Mouse (Mus musculus): ENCODE measurements around the gene Gm42372.
A peak's percentile ranks its signal among the peaks of the same experiment; 100 is the strongest.
"Not testable (repeated sequence)": the region's sequence is repeated elsewhere in the genome, so short reads cannot be mapped to it uniquely, and the experiment has no call there.

Gene Gm42372

DNA sequence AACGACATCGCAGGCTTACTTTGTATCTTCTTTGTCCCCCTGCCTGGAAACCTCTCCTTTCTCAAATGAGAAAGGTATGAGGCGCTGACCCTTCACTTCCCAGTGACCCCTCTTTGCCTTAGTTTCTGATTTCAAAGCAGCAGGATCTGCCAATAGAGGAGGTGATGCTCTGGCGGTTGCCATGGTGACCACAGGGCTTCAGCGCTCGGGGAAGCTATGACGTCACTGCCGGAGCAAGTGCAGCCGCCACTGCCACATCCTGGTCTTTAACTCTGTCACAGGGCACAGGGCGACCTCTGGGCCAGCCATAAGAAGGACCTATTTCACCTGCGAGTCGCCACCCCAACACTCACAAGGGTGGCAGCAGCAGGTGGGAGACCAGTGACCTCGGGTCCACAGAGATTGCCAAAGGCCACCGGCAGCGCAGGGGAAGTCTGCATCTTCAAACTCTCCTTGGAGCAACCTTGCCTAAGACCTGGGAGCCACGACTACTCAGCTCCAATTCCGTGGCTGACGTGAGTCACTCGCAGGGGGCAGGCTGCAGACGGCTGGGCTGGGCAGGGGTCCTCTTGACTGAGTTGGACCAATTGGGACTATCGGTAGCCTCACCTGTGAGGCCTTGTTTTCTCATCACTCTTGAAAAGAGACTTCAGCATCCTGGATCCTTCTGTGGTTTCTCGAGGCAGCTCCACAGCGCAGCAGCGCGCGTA lies at the start of gene Gm42372:
Gm42372 (plus strand) TSS at position 228 of the 710 bp plus-strand sequence.
- DNase-seq: peak; percentile 61 to 66

DNA sequence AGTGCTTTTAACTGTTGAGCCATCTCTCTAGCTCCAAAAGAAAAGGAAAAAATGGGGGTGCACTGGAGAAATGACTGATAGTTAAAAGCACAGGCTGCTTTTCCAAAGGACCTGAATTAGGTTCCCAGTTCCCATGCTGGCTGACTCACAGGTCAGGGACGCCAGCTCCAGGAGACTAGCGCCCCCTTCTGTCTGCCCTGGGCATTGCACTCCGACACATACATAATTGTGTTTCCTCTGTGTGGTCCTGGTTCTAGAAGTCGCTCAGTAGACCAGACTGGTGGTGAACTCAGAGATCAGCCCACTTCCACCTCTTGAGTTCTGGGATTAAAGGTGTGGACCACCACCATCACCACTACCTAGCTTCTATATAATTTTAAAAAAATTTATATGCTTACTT lies 45.6 kb upstream of the Gm42372 start:
- DNase-seq: peak; percentile 53 to 54

DNA sequence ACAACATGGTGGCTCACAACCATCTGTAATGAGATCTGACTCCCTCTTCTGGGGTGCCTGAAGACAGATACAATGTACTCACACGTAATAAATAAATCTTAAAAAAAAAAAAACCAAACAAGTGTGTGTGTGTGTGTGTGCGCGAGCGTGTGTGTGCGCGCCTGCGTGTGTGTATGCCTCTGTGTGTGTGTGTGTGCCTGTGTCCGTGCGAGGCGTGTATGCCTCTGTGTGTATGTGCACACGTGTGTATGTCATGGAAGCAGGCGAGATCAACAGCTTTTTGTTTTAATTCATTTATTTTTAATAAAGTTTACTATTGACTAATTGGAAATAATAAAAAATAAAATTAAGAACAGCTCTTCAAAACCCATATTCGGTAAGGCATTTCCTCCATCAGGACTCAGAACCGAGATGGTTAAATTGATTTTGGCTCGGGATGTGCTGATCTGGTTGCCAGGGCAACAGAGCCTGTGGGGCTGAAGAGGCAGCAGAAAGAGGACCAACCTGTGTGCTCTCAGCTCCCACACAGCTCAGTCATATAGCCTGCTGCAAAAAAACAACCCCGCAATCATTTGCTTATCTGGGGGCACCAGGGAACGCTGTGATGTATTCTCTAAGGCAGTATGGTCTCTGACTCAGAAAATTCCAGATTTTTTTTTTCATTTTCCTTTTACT lies 44.6 kb upstream of the Gm42372 start:
- no peak for DNase-seq

DNA sequence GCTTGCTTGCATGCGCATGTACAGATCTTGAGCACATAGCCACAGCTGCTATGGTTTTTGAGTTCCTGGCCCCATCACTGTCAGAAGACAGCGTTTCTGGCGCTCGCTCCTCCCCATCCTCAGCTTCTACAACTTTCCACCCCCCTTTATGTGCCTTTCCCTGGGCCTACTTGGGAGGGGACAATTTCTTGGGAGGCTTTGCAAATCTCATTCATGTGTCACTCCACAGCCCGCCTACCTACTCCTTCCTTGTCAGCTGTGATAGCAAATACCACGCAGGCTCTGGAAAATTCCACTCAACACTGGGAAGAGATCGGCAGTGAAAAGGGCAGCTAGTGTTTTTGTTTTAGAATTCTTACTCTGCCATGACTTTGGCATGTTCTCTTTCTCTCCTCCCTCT lies 42.6 kb upstream of the Gm42372 start:
- no peak for DNase-seq

DNA sequence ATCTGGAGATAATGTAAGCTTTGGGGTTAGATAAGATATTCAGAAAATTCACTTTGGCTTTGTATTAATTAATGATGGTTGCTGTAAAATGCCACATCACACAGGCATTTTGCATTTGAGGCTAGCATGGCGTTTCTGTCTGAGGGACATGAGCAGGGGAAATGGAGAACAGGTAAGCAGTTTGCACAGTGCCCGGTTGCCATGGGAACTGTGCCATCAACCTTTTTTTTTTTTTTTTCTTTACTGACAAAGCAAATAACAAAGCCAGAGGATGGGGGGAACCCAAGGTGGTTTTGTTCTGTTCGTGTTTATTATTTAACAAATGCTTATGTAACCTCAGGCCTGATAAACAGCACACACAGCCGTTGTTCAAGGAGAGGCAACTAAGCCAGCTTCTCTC lies 40.0 kb upstream of the Gm42372 start:
- no peak for DNase-seq

DNA sequence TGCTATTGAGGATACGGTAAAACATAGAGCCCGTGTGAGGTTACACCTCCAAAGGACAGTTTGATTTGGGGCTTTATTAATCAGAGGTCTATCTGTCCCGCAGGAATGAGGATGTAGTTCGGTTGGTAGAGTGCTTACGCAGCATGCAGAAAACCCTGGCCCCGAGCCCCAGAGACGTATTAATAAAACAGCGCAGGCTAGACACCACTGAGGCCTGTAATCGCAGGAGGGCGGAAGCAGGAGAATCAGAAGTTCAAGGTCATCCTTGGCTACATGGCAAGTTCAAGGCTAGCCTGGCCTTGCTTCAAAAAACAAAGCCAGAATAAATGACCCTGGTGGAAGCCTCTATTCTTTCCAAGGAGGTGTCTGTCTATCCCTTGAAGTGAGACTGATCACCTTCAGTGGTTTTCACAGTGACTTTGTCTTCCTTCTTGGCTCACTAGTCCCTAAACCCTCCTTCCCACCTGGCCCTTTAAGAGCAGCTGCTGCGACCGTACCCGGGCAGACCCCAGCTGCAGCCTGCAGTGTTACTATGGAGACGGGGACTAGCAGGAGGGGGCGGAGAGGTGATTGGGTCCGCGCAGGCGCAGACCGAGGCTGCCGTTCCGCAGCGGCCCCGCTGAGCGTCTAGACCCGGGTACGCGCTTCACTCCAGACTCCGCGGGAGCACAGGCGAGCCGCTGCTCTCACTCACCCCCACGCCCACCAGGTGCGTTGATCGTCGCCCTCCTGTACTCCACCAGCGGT lies 38.7 kb upstream of the Gm42372 start, which contains the start of gene Pnmal2:
Pnmal2 (plus strand) TSS at position 622 of the 747 bp plus-strand sequence.
- peak; percentile 64 to 69 for DNase-seq

DNA sequence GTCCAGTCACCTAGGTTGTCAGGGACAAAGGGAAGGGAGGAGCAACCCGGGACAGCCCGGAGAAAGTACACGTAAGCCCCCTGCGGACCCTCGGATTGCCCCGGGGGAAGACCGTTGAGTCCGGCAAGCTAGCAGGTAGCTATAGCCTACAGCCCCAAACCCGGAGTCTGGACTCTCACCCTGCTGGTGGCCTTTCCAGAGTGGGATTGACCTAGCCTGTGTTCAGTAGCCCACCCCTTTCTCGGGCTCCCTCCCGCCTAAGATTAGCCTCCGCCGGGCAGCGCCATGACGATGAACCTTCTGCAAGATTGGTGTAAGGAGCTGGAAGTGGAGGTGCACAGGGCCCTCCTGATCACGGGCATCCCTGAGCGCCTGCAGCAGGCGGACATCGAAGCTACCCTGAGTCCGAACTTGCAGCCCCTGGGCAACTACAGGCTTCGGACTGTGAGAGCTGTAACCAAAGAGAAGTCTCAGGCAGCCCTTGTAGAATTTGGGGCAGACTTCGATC lies 38.0 kb upstream of the Gm42372 start:
- DNase-seq: peak in 1 of 2 experiments; percentile 11

DNA sequence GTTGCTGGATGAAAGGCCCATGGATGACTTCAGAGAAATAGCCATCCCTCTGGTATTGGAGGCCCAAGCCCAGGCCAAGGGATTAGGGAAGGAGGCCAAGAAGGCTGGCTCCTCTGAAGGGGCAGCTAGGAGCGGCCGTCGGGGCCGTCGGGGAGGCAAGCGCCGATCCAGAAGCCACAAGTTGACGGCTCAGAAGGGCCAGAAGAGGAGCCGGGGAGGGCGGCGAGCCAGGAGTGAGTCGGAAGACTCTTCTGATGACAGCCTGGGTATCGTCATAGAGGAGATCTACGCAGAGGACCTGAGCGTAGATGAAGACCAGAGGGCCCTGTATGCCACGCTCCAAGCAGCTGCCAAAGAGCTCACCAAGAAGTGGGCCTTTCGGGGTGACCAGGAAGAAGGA lies 37.5 kb upstream of the Gm42372 start:
- peak in 1 of 2 experiments; percentile 9 for DNase-seq

DNA sequence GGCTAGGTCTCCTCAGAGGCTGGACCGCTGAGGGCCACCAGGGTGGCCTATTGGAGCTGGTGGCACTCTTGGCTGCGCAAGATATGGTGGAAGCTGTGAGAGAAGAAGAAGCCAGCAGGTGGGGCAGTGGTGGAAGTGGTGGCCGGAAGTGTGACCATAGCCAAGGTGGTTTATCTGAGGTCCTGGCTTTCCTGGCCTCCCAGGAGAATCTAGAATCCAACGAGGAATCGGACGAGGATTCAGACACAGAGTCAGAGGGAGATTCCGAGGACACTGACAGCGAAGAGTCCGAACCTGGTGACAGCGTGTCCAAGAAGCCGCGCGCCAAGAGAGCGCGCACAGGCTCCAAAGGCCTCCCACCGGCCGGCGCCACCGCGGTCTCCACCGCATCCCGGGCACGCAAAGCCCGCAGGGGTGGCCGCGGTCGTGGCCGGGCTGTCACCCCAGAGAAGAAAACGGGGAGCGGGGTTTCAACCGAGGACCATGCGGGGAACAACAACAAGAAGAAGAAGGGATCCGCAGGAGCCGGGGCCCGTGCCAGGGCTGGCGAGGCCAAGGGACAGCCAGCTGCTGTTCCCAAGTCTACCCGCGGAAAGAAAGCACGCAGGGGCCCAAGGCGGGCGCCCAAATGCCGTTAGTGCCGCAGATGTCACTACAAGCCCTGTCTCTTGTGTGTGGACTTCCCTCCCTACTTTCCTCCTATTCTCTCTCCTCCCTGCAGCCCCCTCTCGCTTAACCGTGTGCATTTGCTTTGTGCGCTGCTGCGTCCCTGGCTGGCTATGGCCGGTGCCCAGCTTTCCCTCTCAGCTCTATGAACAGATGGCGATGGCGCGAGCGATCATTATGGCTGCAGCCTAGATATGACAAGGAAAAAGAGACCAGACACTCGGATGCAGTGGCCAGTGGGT lies 36.2 kb upstream of the Gm42372 start:
- peak; percentile 16 to 19 for DNase-seq

DNA sequence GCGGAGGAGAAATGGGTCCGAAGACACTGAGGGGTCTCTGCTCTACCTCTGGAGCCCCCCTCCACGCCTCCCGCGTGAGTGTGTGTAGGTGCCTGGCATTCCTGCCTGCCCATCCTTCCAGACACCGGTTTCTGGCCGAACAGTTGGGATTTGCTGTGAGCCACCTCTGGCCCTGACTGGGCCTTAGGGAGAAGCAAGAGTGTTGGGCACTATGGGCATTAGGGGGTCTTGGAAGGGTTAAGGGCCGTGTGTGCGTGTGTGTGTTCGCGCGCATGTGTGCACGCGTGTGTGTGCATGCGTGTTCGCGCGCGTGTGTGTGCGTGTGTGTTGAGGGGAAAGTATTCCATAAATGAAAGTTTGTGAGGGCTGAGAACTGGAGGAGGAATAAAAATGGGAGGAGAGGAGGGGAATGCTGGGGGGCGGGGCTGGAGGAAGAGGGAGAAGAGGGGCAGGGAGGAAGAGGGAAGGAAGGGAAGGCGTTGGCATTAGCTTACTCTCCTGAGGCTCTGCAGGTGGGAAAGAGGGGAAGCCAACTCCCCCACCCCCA lies 35.5 kb upstream of the Gm42372 start:
- no peak for DNase-seq

DNA sequence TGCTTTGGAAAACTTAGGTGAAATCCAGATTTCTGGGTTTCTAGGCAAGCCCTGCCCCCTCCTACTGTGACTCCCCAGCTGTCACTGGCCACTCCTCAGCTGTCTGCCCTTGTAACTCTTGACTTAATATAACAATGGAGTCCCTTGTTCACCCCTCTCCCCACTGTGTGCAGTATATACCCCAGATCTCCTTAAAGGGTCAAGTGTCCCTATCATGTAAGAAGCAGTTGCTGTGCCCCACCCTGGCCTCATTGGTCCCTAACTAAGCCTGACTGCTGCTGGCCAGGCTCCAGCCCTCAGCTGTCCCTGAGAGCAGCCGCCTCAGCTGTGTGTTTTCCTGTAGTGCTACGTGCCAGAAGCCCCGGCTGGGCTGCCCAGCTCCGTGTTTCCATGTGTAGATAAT lies 34.9 kb upstream of the Gm42372 start:
- no peak for DNase-seq

DNA sequence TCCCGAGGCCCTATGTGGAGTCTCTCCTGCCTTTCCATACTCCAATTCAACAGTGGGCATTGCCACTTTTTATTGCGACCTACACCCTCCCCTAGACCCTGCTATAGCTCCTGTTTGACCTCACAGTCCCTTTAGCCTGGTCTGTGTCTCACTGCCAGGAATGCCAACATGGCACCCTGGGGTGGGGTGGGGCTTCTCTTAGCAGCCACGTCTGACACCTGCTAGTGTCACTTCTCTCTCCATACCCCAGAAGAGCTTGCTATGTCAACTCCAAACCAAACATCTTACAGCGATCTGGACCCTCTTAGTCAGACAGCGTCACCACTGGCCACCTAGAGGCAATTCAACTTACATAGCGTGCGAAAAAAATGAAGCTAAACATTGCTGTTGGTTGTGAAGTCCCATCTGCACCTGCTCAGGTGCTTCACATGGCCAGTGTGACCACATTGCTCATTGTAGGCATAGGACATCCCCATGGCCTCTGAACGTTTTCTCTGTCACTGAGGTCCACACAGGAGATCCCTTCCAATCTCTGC lies 33.9 kb upstream of the Gm42372 start:
- DNase-seq: no peak

DNA sequence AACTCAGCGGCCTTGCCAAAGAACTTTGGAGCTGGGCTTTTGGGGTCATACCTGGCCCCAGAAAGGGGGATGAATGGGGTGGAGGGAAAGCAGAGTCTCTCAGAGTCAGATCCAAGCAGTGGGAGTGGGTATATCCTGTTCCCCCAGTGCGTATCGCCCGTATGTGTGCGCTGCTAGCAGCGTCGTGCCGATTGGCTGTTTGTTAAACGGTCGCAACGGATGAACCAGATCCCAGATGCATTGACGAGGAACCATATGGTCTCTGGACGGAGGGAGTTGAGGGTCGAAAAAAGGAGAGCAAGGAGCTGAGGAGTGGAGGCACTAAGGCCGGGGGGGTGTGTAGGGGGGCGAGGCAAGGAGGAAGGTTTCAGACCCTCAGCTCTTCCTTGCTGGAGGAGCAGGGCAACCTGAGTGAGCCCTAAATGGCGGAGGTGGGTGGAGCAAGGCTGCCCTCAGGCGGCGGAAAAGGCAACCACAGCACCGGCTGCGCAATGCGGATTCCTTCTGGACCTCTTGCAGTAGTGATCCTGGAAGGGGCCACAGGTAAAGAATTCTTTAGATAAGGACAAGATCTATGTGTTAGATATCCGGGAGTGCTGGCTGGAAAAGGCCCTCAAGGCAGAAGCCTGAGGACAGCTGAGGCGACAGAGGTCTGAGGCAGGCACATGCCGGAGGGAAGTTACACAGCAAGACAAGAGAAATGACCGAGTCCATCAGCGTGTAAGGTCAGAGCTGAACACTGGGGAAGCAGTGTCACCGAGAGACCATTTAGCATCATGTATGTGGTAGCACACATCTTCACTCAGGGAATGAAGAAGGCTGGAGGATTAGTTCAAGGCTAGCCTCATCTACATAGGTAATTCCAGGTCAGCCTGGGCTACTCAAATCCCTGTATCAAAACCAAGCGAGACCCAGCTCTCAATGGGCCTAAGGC lies 32.7 kb upstream of the Gm42372 start:
- DNase-seq: peak; percentile 77 to 79

DNA sequence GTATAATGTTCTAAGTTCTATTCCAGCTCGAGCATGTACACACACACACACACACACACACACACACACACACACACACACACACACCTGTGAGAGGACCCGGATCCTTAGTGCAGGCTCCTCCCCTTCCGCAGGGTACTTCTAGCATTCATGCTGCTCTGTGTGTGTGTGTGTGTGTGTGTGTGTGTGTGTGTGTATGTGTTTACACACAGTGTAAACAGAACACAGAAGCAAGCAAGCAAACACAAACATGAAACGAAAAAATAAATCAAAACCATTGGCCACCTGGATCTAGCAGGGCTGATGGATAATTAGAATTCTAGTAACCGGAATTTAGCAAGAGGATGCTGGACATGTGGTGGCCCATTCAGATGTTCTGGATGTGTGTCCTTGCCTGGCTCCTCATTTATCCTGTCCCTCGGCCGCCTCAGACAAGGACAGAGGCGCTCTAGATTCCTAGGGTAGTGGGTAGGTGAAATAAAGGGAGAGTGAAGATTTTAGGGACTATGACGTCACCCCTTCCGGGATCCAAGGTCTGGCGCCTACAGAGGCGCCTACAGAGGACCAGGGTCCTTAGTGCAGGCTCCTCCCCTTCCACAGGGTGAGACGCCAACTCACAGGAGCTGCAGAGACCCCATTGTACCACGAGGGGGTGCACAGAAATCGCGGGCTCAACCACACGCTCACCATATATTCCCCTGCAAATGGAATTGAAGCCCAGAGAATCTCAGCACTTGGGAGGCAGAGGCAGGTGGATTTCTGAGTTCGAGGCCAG lies 31.8 kb upstream of the Gm42372 start:
- DNase-seq: peak; percentile 83 to 85

DNA sequence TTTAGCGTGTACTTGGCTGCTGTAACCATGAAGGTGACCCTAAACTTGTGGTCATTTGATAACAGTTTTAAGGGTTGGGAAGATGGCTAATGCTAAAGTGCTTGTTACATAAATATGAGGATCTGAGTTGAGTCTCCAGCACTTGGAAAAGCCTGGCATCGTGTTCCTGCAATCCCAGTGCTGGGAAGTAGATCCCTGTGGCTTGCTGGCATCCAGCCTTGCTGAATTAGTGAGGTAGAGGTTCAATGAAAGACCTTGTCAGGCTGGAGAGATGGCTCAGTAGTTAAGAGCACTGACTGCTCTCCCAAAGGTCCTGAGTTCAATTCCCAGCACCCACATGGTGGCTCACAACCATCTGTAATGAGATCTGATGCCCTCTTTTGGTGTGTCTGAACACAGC lies 29.1 kb upstream of the Gm42372 start:
- not testable (repeated sequence) for DNase-seq

DNA sequence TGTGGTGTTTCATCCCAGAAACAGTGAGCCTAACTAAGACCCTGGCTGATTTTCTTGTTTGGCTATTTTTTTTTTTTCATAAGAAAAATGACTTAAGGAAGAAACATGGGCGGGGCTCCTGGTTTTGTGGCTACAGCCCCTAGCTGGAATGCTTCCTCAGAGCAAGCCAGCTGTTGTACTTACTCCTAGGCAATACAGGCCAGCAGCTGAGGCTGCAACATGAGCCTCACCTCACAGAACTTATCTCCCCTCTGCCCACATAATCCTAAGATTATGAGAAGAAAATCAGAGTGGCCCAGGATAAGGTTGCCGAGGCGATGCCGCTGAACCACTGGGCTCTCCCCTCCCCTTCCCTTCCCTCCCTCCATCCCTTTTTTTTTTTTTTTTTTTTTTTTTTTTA lies 27.2 kb upstream of the Gm42372 start:
- no peak for DNase-seq

DNA sequence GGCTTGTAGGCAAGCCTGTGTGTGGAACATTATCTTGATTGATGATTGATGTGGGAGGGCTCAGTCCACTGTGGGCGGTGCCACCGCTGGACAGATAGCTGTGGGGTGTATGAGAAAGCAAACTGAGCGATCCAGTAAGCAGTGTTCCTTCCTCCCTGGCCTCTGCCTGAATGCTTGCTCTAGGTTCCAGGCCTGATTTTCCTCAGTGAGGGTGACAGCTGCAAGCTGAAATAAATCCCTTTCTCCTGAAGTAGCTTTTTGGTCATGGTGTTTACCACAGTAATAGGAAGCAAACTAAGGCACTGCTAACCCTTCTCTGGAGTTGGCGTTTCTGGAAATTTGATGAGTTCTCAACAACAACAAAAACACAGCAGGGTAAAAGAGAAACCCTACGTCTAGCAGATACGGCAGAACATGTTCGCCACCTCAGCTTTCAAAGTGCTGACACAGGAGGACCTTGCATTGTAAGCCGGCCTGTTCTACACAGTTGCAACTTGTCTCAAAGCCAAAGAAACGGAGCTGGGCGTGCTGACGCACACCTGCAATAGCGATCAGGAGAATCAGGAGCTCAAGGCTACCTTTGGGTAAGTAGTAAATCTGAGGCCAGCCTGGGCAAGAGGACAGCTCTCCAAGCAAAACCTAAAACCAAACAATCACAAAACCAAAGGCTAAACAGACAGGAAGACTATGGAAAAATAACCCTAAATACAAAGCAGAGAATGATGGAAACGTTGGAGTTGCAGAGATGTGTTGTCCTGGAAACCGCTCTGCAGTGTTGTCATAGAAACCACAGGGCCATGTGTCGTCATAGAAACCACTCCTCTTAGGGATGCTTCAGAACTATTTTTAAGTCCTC lies 26.2 kb upstream of the Gm42372 start:
- DNase-seq: no peak

DNA sequence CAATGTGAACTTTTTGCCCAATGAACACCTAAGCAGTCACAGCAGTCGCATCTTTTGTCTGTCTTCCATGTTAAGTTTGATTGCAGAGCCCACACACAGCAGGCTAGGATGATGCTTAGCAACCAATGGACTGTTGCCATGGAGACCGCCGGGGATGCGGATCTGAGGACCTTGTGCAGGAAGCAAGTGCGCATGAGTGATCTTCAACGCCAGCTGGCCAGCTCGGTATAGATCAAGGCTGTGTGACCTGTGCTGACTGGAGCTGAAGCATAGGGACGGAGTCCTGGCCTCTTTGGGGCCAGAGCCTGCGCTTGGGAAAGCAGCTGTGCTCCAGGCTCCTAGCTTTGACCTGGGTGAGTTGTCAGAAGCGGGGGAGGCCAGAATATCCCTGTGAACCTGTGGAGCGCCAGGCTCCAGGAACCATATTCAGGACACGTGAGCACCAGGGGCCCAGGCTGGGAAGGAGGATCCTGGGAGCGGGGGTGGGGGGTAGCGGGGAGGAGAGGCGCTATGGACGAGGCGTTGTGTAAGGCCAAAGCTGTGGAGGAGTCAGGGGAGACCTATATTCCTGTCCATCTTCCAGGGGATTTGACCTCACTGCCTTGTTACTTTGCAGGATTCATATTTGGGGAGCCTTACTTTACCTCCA lies 23.2 kb upstream of the Gm42372 start, which contains the start of gene Pnmal1:
Pnmal1 (plus strand) TSS at position 141 of the 649 bp plus-strand sequence.
- DNase-seq: no peak
